Mouse (Mus musculus) limb, embryonic 11.5 days (tissue): Measurements from ENCODE around the gene Jmjd7. TPM values are rescaled to one million over a fixed set of nuclear protein-coding genes. Genes with fewer than 3 reads are reported as not detected.
A peak's percentile ranks its signal among the peaks of the same experiment; 100 is the strongest.

Experiments
- ATAC-seq: fragments of 200-750 bp; cut with Nextera tagmentation; 2 replicates; pipeline ENCODE4 v1.8.0; 2017; ENCODE audit warnings: low read depth; ENCODE audit not compliant: insufficient number of reproducible peaks, low FRiP score, low TSS enrichment
- DNase-seq: peaks from one replicate; pipeline ENCODE4 v3.0.0-alpha.2; 2015; ENCODE audit warnings: low spot score
- H3K27ac ChIP-seq: fragments of 300-500 bp; sonication (generic); replicated peaks from 2 replicates; pipeline ENCODE4 v1.5.1; 2014; ENCODE audit warnings: low read depth, mild to moderate bottlenecking, low read length
- H3K27me3 ChIP-seq: fragments of 300-500 bp; sonication (generic); 2 replicates; pipeline ENCODE4 v1.6.1; 2014; ENCODE audit warnings: mild to moderate bottlenecking, low read length, mixed read lengths; ENCODE audit not compliant: control insufficient read depth, insufficient read depth
- H3K36me3 ChIP-seq: fragments of 300-500 bp; sonication (generic); 2 replicates; pipeline ENCODE4 v1.6.1; 2014; ENCODE audit warnings: mild to moderate bottlenecking, low read length, moderate library complexity, mixed read lengths; ENCODE audit not compliant: control insufficient read depth, insufficient read depth
- H3K4me1 ChIP-seq: fragments of 300-500 bp; sonication (generic); 2 replicates; pipeline ENCODE4 v1.6.1; 2014; ENCODE audit warnings: low read length, mixed read lengths; ENCODE audit not compliant: control insufficient read depth, insufficient read depth
- H3K4me2 ChIP-seq: fragments of 300-500 bp; sonication (generic); 2 replicates; pipeline ENCODE4 v1.6.1; 2014; ENCODE audit warnings: low read depth, mild to moderate bottlenecking, moderate library complexity; ENCODE audit not compliant: severe bottlenecking
- H3K4me3 ChIP-seq: fragments of 300-500 bp; sonication (generic); 2 replicates; pipeline ENCODE4 v1.5.1; 2014; ENCODE audit warnings: low read depth, low read length
- H3K9ac ChIP-seq: fragments of 300-500 bp; sonication (generic); 2 replicates; pipeline ENCODE4 v1.6.1; 2014; ENCODE audit warnings: mild to moderate bottlenecking, low read length
- H3K9me3 ChIP-seq: fragments of 300-500 bp; sonication (generic); 2 replicates; pipeline ENCODE4 v1.6.1; 2016; ENCODE audit warnings: low read length; ENCODE audit not compliant: control insufficient read depth
- WGBS: fragments of 180-500 bp; shearing (Covaris S2); extraction: QIAGEN DNeasy Blood & Tissue Kit; methylation state at CpG from one replicate; pipeline ENCODE4 v1.1.7; 2014; 5-methylcytosine and 5-hydroxymethylcytosine counted together
- polyA plus RNA-seq: library from polyadenylated mRNA; unstranded; fragments of >200 nt; fragmentation: Nextera tagmentation; extraction: Ambion mirVana; gene quantifications from 2 replicates; pipeline ENCODE4 v1.2.1, GENCODE M21; 2014

Gene Jmjd7
- polyA plus RNA-seq, 1 experiment from 2014 or later = 22.2 TPM

DNA sequence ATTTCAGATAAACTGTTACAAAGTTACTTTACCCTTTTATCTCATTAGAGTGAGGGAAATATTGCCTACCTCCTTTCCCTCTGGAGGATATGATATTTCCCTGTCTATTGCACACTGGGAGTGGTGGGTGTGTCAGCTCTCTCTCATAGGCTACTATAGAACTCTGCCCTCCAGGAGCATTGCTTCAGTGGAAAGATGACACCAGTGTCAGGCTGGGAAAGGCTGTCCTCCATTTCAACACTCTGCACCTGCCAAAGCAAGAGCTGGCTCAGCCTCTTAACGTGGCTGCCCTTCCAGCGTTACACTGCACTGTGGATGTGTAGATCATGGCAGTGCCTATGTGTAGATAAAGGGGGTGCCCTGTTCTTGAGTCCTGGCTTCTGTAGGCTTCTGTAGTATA, 34.9 kb upstream of the Jmjd7 start:
- 77% methylated on average over 2 of the region's 2 CpGs for WGBS
- Histone ChIP-seq H3K4me1 (peaks cover 10% of the 10 kb centered on the region), H3K9me3 (no peaks in the 10 kb centered on the region), H3K4me3 (no peak overlapping the region), H3K27ac (no peak overlapping the region), H3K9ac (no peak overlapping the region), H3K27me3 (no peaks in the 10 kb centered on the region), H3K36me3 (no peaks in the 10 kb centered on the region), H3K4me2 (no peak overlapping the region)
- no peak for DNase-seq
- ATAC-seq = no peak

GRCm38 (mm10) chr2:119993515-119993914, 33.8 kb upstream of the Jmjd7 start:
- ATAC-seq (no peak), DNase-seq (no peak)
- Histone ChIP-seq H3K4me3 (no peak overlapping the region), H3K9ac (no peak overlapping the region), H3K27me3 (no peaks in the 10 kb centered on the region), H3K27ac (no peak overlapping the region), H3K4me1 (peaks cover 10% of the 10 kb centered on the region), H3K4me2 (no peak overlapping the region), H3K36me3 (no peaks in the 10 kb centered on the region), H3K9me3 (no peaks in the 10 kb centered on the region)
- 67% methylated on average over 2 of the region's 2 CpGs for WGBS

DNA sequence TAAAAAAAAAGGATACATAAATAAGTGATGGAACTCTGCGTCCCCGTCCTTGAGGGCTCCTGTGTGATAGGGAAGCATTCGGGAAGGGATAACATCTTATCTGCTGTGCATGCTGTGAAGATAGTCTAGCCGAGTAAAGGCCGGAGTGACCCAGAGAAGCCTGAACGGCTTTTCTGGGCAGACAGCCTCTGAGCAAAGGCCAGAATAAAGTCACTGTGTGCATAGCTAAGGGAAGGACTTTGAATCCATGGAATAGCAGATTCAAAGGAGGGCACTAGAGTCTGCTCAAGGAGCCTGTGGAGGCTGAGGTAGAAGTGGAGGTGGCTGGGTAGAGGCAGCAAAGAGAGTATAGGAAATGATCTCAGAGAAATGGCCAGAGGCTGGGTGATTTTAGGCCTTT, 32.4 kb upstream of the Jmjd7 start:
- Histone ChIP-seq H3K9me3 (no peaks in the 10 kb centered on the region), H3K9ac (no peak overlapping the region), H3K4me2 (no peak overlapping the region), H3K27ac (no peak overlapping the region; the same call in 1 of the 2 replicates), H3K4me1 (peaks cover 10% of the 10 kb centered on the region), H3K27me3 (no peaks in the 10 kb centered on the region), H3K4me3 (no peak overlapping the region), H3K36me3 (no peaks in the 10 kb centered on the region)
- ATAC-seq (no peak), DNase-seq (no peak)
- 90% methylated on average over 6 of the region's 6 CpGs for WGBS

- Histone ChIP-seq H3K36me3 (no peaks in the 10 kb centered on the region), H3K27me3 (no peaks in the 10 kb centered on the region), H3K27ac (peak overlapping the region; percentile 80), H3K4me3 (no peak overlapping the region), H3K9ac (no peak overlapping the region), H3K4me2 (no peak overlapping the region), H3K9me3 (no peaks in the 10 kb centered on the region), H3K4me1 (peaks cover 10% of the 10 kb centered on the region)
- DNase-seq (peak; percentile 59), ATAC-seq (peak; percentile 31; the same call in 1 of the 2 replicates)
- WGBS = 34% methylated on average over 9 of the region's 9 CpGs
Measured at GRCm38 (mm10) chr2:119995391-119996281, 31.6 kb upstream of the Jmjd7 start.

- Histone ChIP-seq H3K9ac (no peak overlapping the region), H3K27ac (no peak overlapping the region), H3K4me1 (peaks cover 10% of the 10 kb centered on the region), H3K36me3 (no peaks in the 10 kb centered on the region), H3K4me3 (no peak overlapping the region), H3K4me2 (no peak overlapping the region), H3K27me3 (no peaks in the 10 kb centered on the region), H3K9me3 (no peaks in the 10 kb centered on the region)
- WGBS = 86% methylated on average over 4 of the region's 4 CpGs
- no peak for DNase-seq
- no peak for ATAC-seq
Measured at GRCm38 (mm10) chr2:119997354-119997753, 29.9 kb upstream of the Jmjd7 start.

- WGBS = 99% methylated on average over 2 of the region's 2 CpGs
- Histone ChIP-seq H3K4me2 (no peak overlapping the region), H3K36me3 (no peaks in the 10 kb centered on the region), H3K4me1 (peaks cover 10% of the 10 kb centered on the region), H3K4me3 (no peak overlapping the region), H3K27me3 (no peaks in the 10 kb centered on the region), H3K27ac (no peak overlapping the region), H3K9ac (no peak overlapping the region), H3K9me3 (no peaks in the 10 kb centered on the region)
- DNase-seq (no peak), ATAC-seq (no peak)
Measured at GRCm38 (mm10) chr2:119999731-120000130, 27.6 kb upstream of the Jmjd7 start.

DNA sequence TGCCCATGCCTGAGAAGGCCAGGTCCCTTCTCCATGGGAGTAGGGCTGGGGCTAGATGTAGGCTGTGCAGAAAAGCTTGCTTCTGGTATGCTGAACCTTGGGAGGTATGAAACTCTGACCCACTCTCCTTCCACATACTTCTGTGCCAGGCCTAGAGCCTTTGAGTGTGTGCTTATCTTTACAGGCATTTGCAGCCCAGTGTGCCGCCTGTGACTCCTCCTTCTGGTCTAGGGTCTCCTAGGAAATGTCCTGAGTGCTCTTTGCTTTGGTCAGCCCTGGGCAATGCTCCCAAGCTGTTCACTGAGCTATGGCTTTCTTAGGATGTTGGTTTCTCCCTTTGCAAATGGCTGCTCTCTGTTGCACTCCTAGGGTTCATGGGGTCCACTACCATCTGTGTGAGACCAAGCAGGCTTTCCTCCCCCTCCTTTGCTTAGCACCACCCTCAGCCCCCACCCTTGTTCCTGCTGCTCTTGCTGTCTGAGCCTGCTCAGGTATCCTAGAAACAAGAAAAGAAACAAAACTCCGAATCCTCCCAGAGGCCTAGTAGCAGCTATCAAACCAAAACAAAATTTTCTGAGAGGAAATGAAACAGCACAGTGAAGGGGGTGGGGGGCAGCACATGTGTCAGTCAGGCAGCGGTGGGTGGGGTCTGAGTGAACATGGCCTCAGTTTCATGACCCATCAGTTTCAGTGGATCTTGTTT, 26.2 kb upstream of the Jmjd7 start:
- 75% methylated on average over 3 of the region's 3 CpGs for WGBS
- H3K9ac ChIP-seq = no peak overlapping the region
- no peaks in the 10 kb centered on the region for H3K36me3 ChIP-seq
- no peak for DNase-seq
- 0 out of 2 replicates have a peak overlapping the region, but pooled peaks have one; percentile 21 for H3K27ac ChIP-seq
- H3K27me3 ChIP-seq = no peaks in the 10 kb centered on the region
- no peak for ATAC-seq
- H3K4me2 ChIP-seq = no peak overlapping the region
- 0 out of 2 replicates have a peak, but pooled peaks cover 1% of the 10 kb centered on the region for H3K4me1 ChIP-seq
- no peak overlapping the region for H3K4me3 ChIP-seq
- H3K9me3 ChIP-seq = no peaks in the 10 kb centered on the region

DNA sequence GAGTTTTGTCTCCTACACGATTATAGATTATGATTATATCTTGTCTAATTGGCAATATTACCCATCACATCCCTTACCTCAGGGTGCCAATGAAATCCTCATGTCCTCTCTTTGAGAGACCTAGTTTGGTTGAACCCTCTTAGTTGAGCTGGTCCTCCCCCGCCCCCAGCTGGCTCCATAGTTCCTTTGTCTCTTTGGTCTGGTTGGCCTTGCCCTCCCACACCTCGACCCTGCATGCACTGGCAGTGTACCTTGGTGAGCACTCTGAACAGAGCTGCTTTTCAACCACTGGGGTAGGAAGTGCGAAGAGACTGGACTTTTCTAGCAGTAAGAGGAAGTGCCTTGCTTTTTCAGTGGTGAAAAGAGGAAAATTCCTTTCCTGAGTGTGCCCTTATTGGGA, 25.3 kb upstream of the Jmjd7 start:
- no peak for ATAC-seq
- Histone ChIP-seq H3K27me3 (no peaks in the 10 kb centered on the region), H3K27ac (no peak overlapping the region), H3K4me2 (no peak overlapping the region), H3K4me3 (no peak overlapping the region), H3K4me1 (no peaks in the 10 kb centered on the region), H3K36me3 (no peaks in the 10 kb centered on the region), H3K9ac (no peak overlapping the region), H3K9me3 (no peaks in the 10 kb centered on the region)
- no peak for DNase-seq
- WGBS = 84% methylated on average over 4 of the region's 4 CpGs
